Mouse (Mus musculus) spleen, postnatal 4 days (tissue): ENCODE measurements around the gene Olfr996.
"Not testable (repeated sequence)": the region's sequence is repeated elsewhere in the genome, so short reads cannot be mapped to it uniquely, and the experiment has no call there.

Experiments used
- DNase-seq, 2 experiments: peaks; one replicate each; pipeline ENCODE4 v3.0.0; 2022; ENCODE audit warnings: low spot score in 2 of 2

Olfr996 gene

DNA sequence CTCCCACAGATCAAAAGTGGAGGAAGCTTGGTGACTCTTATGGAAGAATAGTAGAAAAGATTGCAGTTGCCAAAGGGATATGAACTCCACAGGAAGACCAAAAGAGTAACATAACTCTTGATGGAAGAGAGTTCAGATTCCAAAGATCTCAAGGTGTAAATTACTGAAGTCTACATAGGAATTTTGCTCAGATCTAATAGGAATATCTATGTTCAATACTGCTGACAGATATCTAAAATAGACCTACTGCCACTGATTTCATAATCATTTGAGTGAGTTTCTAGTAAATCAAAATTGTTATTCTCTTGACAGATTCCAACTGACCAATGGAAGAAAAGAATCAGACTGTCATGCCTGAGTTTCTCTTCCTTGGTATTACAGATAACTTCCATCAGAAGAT, at the start of gene Olfr996:
TSS of gene Olfr996 (plus strand) at position 301 of the 400 bp plus-strand sequence.
- no peak for DNase-seq

DNA sequence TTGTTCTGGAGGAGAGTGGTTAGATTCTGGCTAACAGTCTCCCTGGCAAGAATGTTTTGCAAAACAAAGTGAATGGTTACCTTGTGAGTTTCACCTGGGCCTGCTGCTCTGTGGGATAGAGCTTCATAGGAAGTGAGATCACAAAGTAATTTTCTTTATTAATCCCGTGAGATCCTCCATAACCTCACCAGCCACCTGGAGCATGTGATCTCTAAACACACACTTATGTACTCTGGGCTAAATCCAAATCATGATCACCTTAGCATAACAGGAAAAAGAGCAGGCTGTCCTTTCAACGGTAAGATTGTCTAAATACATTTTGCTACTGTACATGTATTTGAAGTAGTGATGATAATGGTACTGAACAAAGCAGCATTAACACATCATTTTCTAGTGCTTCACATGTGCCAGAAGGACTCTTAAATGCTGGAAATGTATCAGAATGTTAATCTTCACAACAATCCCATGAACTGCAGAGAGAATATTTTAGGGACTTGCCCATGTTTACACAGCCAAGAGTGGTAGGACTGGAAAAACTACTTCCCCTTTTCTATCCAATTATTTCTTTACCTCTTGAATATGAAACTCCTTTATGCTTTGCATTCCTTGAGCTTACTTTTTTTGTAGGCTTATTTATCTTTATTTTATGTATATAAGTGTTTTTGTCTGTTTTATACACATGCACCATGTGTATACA, 46.8 kb upstream of the Olfr996 start:
- no peak for DNase-seq

DNA sequence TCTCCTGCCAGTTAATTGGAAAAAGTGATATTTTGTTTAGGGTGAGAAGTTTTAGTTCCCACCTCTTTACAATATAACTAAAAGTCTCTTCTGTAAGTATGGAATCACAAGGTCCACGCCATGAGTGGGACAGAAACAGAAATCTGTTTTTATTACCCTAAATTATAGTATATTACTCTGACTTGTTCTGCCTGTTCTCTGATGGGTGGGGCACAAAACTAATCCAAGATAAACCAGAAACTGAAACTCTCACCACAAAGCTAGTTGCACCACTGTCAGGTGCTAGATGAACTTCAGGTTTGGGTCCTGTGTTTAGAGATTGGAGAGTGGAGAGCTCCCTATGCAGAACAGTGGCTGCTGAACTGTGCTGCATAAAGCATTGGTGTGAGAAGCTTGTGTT, 45.1 kb upstream of the Olfr996 start:
- no peak for DNase-seq

DNA sequence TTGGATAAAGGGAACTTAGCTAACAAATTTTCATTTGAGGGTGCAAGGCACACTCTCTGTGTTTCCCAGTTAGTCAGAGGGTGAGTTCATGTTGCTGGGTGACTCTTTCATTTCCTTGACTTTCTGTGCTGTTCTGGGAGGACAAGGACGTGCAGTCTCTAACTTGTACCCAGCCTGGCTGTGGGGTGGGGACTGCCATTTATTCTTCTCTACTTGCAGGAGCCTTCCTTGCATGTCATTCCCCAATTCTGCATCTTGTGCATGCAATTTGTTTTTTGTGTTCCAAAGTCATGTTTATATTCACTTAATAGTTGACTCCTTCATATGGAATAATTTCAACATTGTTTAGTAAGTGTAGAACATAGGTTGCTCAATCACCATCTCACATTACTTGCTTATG, 24.2 kb upstream of the Olfr996 start:
- no peak for DNase-seq

DNA sequence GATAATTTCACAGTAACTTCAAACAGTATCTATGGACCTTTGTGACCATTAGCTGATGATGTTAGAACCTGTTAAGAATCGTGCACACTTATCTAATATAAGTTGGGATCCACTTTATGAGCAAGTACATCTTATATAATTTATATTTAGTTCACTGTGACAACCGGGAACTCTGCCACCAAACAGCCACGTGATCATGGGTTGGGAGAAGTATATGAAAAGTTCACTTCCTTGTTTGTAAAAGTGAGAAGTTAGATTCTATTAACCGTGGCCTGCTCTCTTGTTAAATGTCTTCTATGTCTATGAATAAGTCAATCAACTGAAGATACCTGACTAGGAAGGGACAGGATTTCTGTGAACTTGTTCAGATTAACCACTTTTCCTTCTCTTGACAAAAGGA, 18.8 kb upstream of the Olfr996 start:
- no peak for DNase-seq

DNA sequence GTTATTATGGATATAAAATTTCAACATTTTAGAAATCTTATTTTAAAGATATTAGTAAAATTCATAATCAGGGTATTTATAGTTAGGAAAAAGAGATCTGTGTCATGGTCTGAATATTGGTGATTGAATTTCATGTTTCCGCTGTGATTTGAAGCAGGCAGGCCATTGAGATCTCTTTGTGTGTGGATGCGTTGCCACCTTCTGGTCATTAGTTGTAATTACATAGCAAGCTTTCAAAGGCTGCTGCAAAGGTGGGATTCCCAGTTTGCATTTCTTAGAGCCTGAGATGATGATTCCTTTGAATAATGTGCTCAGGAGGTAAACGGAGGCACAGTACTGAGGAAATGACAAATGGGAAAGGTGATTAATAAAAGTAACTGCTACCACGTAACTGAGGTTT, 17.8 kb upstream of the Olfr996 start:
- no peak for DNase-seq

DNA sequence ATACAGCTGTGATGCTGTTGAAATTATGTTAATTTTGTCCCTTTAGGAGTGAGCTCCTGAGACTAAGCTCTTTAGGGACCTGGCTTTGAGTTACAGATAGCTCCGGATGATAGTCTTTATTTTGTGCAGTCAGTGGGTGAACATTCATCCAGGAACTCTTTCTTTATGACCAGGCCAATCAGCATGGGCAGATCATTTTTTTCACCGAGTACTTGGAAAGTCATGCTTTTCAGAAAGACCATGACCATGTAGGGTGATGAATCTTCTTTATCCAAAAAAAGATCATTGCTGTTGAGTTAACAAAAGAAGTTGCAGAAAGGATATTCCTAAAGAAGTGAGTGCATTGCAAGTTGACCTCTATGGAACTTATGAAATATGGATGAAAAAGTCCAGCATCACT, 9.6 kb downstream of the Olfr996 start, which contains the start of gene Olfr998:
TSS of gene Olfr998 (plus strand) at position 301 of the 400 bp plus-strand sequence.
- DNase-seq, result not testable (repeated sequence)

DNA sequence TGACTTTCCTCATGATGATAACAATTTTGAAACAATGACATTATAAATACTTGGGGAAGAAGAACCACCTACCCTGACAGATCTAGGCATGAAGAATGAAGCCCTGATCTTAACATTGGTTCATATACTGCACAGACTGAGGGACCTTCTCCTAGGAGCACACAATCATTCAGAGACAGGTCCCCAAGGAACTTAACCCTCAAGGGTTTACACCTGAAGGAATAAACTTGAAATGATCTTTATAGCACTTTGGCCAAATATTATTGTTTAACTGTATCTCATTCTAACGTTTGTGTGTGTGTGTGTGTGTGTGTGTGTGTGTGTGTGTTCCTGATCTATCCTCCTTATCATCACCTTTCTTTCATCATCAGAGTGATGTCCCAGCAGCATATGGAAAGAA, 32.8 kb downstream of the Olfr996 start, which contains the start of gene Olfr1000:
TSS of gene Olfr1000 (minus strand) at position 101 of the 400 bp plus-strand sequence.
- no peak for DNase-seq
